Mouse (Mus musculus) ES-E14 (cell line): ENCODE data around the gene Msi2. TPM values are rescaled to one million over a fixed set of nuclear protein-coding genes. Genes with fewer than 3 reads are reported as not detected.

Source experiments
- DNase-seq: peaks from one replicate; pipeline ENCODE4 v3.0.0-alpha.2; 2013; ENCODE audit warnings: low read depth, low spot score
- H3K27ac ChIP-seq: 2 replicates; pipeline ENCODE4 v1.5.1; 2012; ENCODE audit warnings: low read depth, mild to moderate bottlenecking, low read length, moderate library complexity, mixed read lengths; ENCODE audit not compliant: poor library complexity, insufficient read depth, severe bottlenecking
- H3K36me3 ChIP-seq: 2 replicates; pipeline ENCODE4 v1.6.1; 2012; ENCODE audit warnings: mild to moderate bottlenecking, low read length, moderate library complexity, mixed read lengths; ENCODE audit not compliant: control insufficient read depth, poor library complexity, insufficient read depth, severe bottlenecking
- H3K4me1 ChIP-seq, 2 experiments: fragments of 150-350 bp in 1 of 2; sonication (generic) in 1 of 2; 2 replicates each; pipeline ENCODE4 v1.6.1; 2012; ENCODE audit warnings: low read length in 2 of 2, mild to moderate bottlenecking in 1 of 2, mixed read lengths in 1 of 2; ENCODE audit not compliant: control insufficient read depth in 2 of 2, insufficient read depth in 2 of 2, poor library complexity in 1 of 2
- H3K4me3 ChIP-seq, 2 experiments: fragments of 150-350 bp in 1 of 2; sonication (generic) in 1 of 2; 2 replicates each; pipeline ENCODE4 v1.5.1; 2012; ENCODE audit warnings: low read length in 2 of 2, low read depth in 1 of 2, mild to moderate bottlenecking in 1 of 2, mixed read lengths in 1 of 2; ENCODE audit not compliant: insufficient read depth in 1 of 2, poor library complexity in 1 of 2, severe bottlenecking in 1 of 2
- H3K9ac ChIP-seq: 2 replicates; pipeline ENCODE4 v1.6.1; 2012; ENCODE audit warnings: low read depth, mild to moderate bottlenecking, low read length, mixed read lengths; ENCODE audit not compliant: poor library complexity, insufficient read depth, severe bottlenecking
- H3K9me3 ChIP-seq: fragments of 150-350 bp; sonication (generic); 2 replicates; pipeline ENCODE4 v1.6.1; 2012; ENCODE audit warnings: low read depth, mild to moderate bottlenecking, low read length; ENCODE audit not compliant: control insufficient read depth, insufficient read depth
- CHD2 ChIP-seq: IDR thresholded peaks from 2 replicates; pipeline ENCODE4 v1.6.1; 2014; ENCODE audit warnings: mild to moderate bottlenecking, low read depth, low read length, inconsistent platforms
- HCFC1 ChIP-seq: IDR thresholded peaks from 2 replicates; pipeline ENCODE4 v1.6.1; 2012; ENCODE audit warnings: low read length, inconsistent platforms, borderline replicate concordance; ENCODE audit not compliant: insufficient read depth
- MAFK ChIP-seq: IDR thresholded peaks from 2 replicates; pipeline ENCODE4 v1.6.1; 2014; ENCODE audit warnings: mild to moderate bottlenecking, low read depth, low read length, inconsistent platforms; ENCODE audit not compliant: insufficient read depth
- ZC3H11A ChIP-seq: IDR thresholded peaks from 2 replicates; pipeline ENCODE4 v1.6.1; 2012; ENCODE audit warnings: low read depth, mild to moderate bottlenecking, inconsistent platforms, low read length, borderline replicate concordance
- ZNF384 ChIP-seq: IDR thresholded peaks from 2 replicates; pipeline ENCODE4 v1.6.1; 2012; ENCODE audit warnings: low read depth, low read length, inconsistent platforms
- in situ Hi-C, 2 experiments: fragments of 600-800 bp; cut with MboI; formaldehyde crosslinking; loops; one replicate each; pipeline ENCODE4 v1.15.1; 2025; ENCODE audit warnings: low sequenced_read_pairs in 2 of 2, inconsistent platforms in 1 of 2; ENCODE audit not compliant: unreplicated experiment in 2 of 2
- total RNA-seq: library from RNA; depleted of rRNA; stranded (reverse); fragments of 300-350 nt; gene quantifications from 2 replicates; pipeline ENCODE4 v1.2.3, GENCODE M21; 2012

The Msi2 gene
- total RNA-seq, 1 experiment: 66.4 TPM

- no peak for TF ChIP-seq CHD2
- no peak for TF ChIP-seq MAFK
- TF ChIP-seq ZNF384: no peak
- TF ChIP-seq HCFC1: no peak
- TF ChIP-seq ZC3H11A: no peak
Observed at GRCm38 (mm10) chr11:88523921-88524320, 194.4 kb downstream of the Msi2 start.

GRCm38 (mm10) chr11:88523511-88523910 is 194.8 kb downstream of the Msi2 start:
- Histone ChIP-seq H3K4me1 (peaks cover 8 to 30% of the 10 kb centered on the region in 2 experiments; a peak in 3 of 4 replicates), H3K9ac (no peak overlapping the region)
- in situ Hi-C loops: no loop called here

More at GRCm38 (mm10) chr11:88523921-88524320, 194.4 kb downstream of the Msi2 start:
- DNase-seq: no peak
- Histone ChIP-seq H3K4me3 (no peak overlapping the region), H3K36me3 (no peaks in the 10 kb centered on the region), H3K27ac (no peak overlapping the region), H3K9me3 (no peaks in the 10 kb centered on the region), H3K9ac (no peak overlapping the region), H3K4me1 (peaks cover 8 to 28% of the 10 kb centered on the region in 2 experiments; a peak in 3 of 4 replicates)
- in situ Hi-C loops: no loop called here

GRCm38 (mm10) chr11:88522114-88522513 is 196.2 kb downstream of the Msi2 start:
- in situ Hi-C loops: no loop called here
- no peak overlapping the region for H3K9ac ChIP-seq
- DNase-seq: no peak
- H3K4me1 ChIP-seq: peaks cover 6 to 24% of the 10 kb centered on the region in 2 experiments
- no peak overlapping the region for H3K4me3 ChIP-seq
- no peak overlapping the region for H3K27ac ChIP-seq
- 0 out of 2 replicates have a peak, but pooled peaks cover 2% of the 10 kb centered on the region for H3K36me3 ChIP-seq
- TF ChIP-seq ZC3H11A (no peak), ZNF384 (no peak), CHD2 (no peak), MAFK (no peak), HCFC1 (no peak)
- H3K9me3 ChIP-seq: no peaks in the 10 kb centered on the region

More at GRCm38 (mm10) chr11:88523511-88523910, 194.8 kb downstream of the Msi2 start:
- Histone ChIP-seq H3K4me3 (no peak overlapping the region), H3K27ac (no peak overlapping the region), H3K36me3 (no peaks in the 10 kb centered on the region), H3K9me3 (no peaks in the 10 kb centered on the region)
- TF ChIP-seq CHD2 (no peak), ZNF384 (no peak), HCFC1 (no peak), MAFK (no peak), ZC3H11A (no peak)
- DNase-seq: no peak

- H3K9me3 ChIP-seq: no peaks in the 10 kb centered on the region
- H3K27ac ChIP-seq: no peak overlapping the region
- in situ Hi-C loops: no loop called here
- TF ChIP-seq CHD2: no peak
- TF ChIP-seq MAFK: no peak
- H3K36me3 ChIP-seq: 0 out of 2 replicates have a peak, but pooled peaks cover 2% of the 10 kb centered on the region
- no peak overlapping the region for H3K4me3 ChIP-seq
- peaks cover 6 to 20% of the 10 kb centered on the region in 2 experiments for H3K4me1 ChIP-seq
- H3K9ac ChIP-seq: no peak overlapping the region
- DNase-seq: no peak
Observed at GRCm38 (mm10) chr11:88520951-88521730, 197.2 kb downstream of the Msi2 start.
